Mouse (Mus musculus): ENCODE measurements around the gene Shc3.

Shc3 gene

GRCm38 (mm10) chr13:51480341-51481011, 88.7 kb downstream of the Shc3 start:
- no peak for DNase-seq (ENCODE audit: low spot score in 2 of 2)

- no peak for DNase-seq (ENCODE audit: low spot score in 2 of 2)
Measured at GRCm38 (mm10) chr13:51479826-51480225, 89.4 kb downstream of the Shc3 start.

GRCm38 (mm10) chr13:51476991-51477390, 92.2 kb downstream of the Shc3 start:
- DNase-seq (ENCODE audit: low spot score in 2 of 2), result no peak

GRCm38 (mm10) chr13:51468697-51469250, 100.4 kb downstream of the Shc3 start:
- no peak for DNase-seq (ENCODE audit: low spot score in 2 of 2)

- no peak for DNase-seq (ENCODE audit: low spot score in 2 of 2)
Measured at GRCm38 (mm10) chr13:51466117-51466841, 102.9 kb downstream of the Shc3 start.

- no peak for DNase-seq (ENCODE audit: low spot score in 2 of 2)
Measured at GRCm38 (mm10) chr13:51464294-51464693, 104.9 kb downstream of the Shc3 start.

GRCm38 (mm10) chr13:51456190-51456878, 112.9 kb downstream of the Shc3 start:
- no peak for DNase-seq (ENCODE audit: low spot score in 2 of 2)

GRCm38 (mm10) chr13:51446550-51446949, 122.7 kb downstream of the Shc3 start:
- no peak for DNase-seq (ENCODE audit: low spot score in 2 of 2)

- DNase-seq (ENCODE audit: low spot score in 2 of 2), result no peak
Measured at GRCm38 (mm10) chr13:51442922-51443321, 126.3 kb downstream of the Shc3 start.

- DNase-seq (ENCODE audit: low spot score in 2 of 2), result no peak
Measured at GRCm38 (mm10) chr13:51437105-51438085, 131.8 kb downstream of the Shc3 start.

- DNase-seq (ENCODE audit: low spot score in 2 of 2), result no peak
Measured at GRCm38 (mm10) chr13:51435146-51435545, 134.1 kb downstream of the Shc3 start.

GRCm38 (mm10) chr13:51434460-51434859, 134.8 kb downstream of the Shc3 start:
- DNase-seq (ENCODE audit: low spot score in 2 of 2), result no peak

GRCm38 (mm10) chr13:51433371-51433770, 135.8 kb downstream of the Shc3 start:
- no peak for DNase-seq (ENCODE audit: low spot score in 2 of 2)

- DNase-seq (ENCODE audit: low spot score in 2 of 2), result no peak
Measured at GRCm38 (mm10) chr13:51425662-51426443, 143.4 kb downstream of the Shc3 start.

GRCm38 (mm10) chr13:51424647-51425046, 144.6 kb downstream of the Shc3 start:
- DNase-seq (ENCODE audit: low spot score in 2 of 2), result peak in 1 of 2 experiments; percentile 68

- no peak for DNase-seq (ENCODE audit: low spot score in 2 of 2)
Measured at GRCm38 (mm10) chr13:51423647-51424046, 145.6 kb downstream of the Shc3 start.

- no peak for DNase-seq (ENCODE audit: low spot score in 2 of 2)
Measured at GRCm38 (mm10) chr13:51420861-51421260, 148.4 kb downstream of the Shc3 start.

GRCm38 (mm10) chr13:51419501-51419900, 149.7 kb downstream of the Shc3 start:
- no peak for DNase-seq (ENCODE audit: low spot score in 2 of 2)

- DNase-seq (ENCODE audit: low spot score in 2 of 2), result no peak
Measured at GRCm38 (mm10) chr13:51418942-51419451, 150.2 kb downstream of the Shc3 start.

GRCm38 (mm10) chr13:51418268-51418941, 150.8 kb downstream of the Shc3 start:
- peak; percentile 60 to 87 for DNase-seq (ENCODE audit: low spot score in 2 of 2)

Measured in spleen, postnatal 10 days (tissue).